Mouse (Mus musculus) ES-Bruce4 (cell line): ENCODE data around the gene Helt.

Experiments used
- CTCF ChIP-seq: IDR thresholded peaks from one replicate; pipeline ENCODE4 v1.8.1; 2011; ENCODE audit warnings: low read depth, low read length
- POLR2A ChIP-seq: IDR thresholded peaks from one replicate; pipeline ENCODE4 v1.8.1; 2011; ENCODE audit warnings: low read length; ENCODE audit not compliant: insufficient read depth

- TF ChIP-seq CTCF (no peak), POLR2A (no peak)
Measured at GRCm38 (mm10) chr8:46295951-46296350, 1.5 kb upstream of the Helt start.
